Mouse (Mus musculus) CH12F3 (cell line): ENCODE results near the gene Hoxc5.

Experiments used
- in situ Hi-C: fragments of 300-500 bp; cut with MboI; formaldehyde crosslinking; loops from 2 replicates; pipeline ENCODE4 v1.14.3; 2020; ENCODE audit warnings: low sequenced_read_pairs

The Hoxc5 gene

GRCm38 (mm10) chr15:102967312-102967510, at the start of gene Hoxc5:
Hoxc5 (plus strand) TSS chr15:102967443.
- in situ Hi-C loops = no loop called here

GRCm38 (mm10) chr15:102917972-102918572, 49.2 kb upstream of the Hoxc5 start:
- in situ Hi-C loops = no loop called here

- in situ Hi-C loops = no loop called here
Observed at GRCm38 (mm10) chr15:102918611-102919265, 48.5 kb upstream of the Hoxc5 start.

DNA sequence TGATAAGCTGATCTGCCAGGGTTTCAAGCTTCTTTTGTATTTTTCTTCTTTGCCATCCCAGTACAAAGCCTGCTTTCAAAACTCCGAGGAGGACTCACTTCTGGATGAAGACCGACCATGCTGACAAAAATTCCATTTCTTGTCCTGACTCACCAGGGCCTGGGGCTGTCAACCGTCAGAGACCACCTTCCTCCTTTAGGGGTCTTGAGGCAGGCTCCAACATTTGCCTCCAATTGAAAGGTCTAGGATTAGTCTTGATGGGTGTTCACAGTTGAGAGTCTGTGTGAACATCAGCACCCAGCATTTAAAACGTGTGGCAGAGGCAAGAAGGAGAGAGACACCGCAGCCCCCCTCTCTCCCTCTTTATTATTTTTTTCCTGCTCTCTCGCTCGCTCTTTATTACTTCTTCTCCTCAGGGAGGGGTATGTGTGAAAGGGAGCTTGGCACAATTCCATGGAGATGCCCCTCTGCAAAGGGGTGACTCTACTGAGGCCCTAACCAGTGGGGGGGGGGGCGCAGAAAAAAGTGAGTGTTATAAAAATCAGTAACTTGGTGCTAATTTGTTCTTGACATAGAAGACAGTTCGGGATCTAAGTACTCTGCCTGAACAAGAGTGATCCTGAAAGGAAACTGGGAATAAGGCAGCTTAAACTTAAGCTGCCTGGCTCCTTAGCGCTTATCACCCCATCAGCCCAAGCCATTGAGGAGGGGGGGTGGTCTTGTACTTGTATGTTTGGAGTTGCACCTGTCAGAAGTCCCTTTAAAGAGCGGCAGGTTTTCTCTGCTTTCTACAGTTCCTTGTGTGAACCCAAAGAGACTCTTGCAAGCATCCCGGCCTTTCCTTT, 47.7 kb upstream of the Hoxc5 start:
- in situ Hi-C loops = no loop called here

GRCm38 (mm10) chr15:102920619-102921018, 46.6 kb upstream of the Hoxc5 start:
- in situ Hi-C loops = no loop called here

DNA sequence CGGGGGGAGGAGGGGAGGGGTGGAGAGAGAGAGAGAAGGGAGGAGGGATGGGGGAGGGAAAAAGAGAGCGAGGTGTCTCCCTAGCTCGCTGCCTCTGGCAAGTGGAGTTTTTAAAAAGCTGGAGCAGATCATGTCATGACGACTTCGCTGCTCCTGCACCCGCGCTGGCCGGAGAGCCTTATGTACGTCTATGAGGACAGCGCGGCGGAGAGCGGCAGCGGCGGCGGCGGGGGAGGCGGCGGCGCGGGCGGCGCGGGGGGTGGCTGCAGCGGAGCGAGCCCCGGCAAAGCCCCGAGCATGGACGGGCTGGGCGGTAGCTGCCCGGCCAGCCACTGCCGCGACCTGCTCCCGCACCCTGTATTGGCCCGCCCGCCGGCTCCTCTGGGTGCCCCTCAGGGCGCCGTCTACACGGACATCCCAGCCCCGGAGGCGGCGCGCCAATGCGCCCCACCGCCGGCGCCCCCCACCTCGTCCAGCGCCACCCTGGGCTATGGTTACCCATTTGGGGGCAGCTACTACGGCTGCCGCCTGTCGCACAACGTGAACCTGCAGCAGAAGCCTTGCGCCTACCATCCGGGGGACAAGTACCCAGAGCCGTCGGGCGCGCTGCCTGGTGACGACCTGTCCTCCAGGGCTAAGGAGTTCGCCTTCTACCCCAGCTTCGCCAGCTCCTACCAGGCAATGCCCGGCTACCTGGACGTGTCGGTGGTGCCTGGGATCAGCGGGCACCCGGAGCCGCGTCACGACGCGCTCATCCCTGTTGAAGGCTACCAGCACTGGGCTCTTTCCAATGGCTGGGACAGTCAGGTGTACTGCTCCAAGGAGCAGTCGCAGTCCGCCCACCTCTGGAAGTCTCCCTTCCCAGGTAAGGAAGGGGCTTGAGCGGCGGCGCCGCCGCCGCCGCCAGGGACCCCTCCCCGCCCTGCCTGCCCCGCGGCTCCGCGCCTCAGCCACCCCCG, 45.9 kb upstream of the Hoxc5 start, which contains the start of gene Hoxc13:
Hoxc13 (plus strand) TSS at position 51 of the 959 bp plus-strand sequence.
- in situ Hi-C loops = no loop called here

DNA sequence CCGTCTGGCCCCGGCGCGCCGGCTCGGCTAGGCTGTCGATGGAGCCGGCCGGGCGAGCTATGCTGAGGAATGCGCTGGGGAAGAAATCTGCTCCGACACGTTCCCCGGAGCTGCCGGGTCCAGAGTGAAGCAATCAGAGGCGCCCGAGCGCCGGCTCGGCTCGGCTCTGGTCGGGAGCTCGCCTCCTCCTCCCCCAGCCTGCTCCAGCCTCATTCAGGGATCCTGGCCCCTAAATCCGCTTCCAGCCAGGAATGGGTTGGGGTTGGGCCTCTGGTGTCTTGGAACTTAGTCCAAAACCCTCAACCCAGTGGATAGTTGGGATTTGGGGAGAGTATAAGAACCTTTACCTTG, 45.3 kb upstream of the Hoxc5 start:
- in situ Hi-C loops = no loop called here

- in situ Hi-C loops = no loop called here
Observed at GRCm38 (mm10) chr15:102922636-102923500, 44.4 kb upstream of the Hoxc5 start.

GRCm38 (mm10) chr15:102927032-102927645, 40.1 kb upstream of the Hoxc5 start:
- in situ Hi-C loops = no loop called here

- in situ Hi-C loops = no loop called here
Observed at GRCm38 (mm10) chr15:102931706-102932358, 35.4 kb upstream of the Hoxc5 start.

DNA sequence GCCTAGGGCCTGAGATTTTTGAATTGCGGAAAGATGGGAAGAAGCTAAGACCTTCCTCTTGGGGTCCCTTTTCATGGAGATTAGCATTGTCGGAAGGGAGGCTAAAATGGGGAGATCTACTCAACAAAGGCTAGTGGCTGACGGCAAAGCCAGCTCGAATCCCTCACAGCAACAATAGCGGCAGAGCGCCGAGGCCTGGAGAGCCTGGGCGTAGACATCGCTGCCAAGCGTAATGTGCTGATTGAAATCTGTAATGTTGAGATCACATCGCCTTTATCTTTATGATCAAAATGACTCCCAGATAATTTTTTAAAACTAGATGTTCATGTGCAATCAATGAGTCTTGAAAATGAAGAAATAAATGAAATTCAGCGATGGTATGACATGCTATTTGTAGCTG, 32.8 kb upstream of the Hoxc5 start:
- in situ Hi-C loops = no loop called here

GRCm38 (mm10) chr15:102934897-102935296, 32.3 kb upstream of the Hoxc5 start:
- in situ Hi-C loops = no loop called here

DNA sequence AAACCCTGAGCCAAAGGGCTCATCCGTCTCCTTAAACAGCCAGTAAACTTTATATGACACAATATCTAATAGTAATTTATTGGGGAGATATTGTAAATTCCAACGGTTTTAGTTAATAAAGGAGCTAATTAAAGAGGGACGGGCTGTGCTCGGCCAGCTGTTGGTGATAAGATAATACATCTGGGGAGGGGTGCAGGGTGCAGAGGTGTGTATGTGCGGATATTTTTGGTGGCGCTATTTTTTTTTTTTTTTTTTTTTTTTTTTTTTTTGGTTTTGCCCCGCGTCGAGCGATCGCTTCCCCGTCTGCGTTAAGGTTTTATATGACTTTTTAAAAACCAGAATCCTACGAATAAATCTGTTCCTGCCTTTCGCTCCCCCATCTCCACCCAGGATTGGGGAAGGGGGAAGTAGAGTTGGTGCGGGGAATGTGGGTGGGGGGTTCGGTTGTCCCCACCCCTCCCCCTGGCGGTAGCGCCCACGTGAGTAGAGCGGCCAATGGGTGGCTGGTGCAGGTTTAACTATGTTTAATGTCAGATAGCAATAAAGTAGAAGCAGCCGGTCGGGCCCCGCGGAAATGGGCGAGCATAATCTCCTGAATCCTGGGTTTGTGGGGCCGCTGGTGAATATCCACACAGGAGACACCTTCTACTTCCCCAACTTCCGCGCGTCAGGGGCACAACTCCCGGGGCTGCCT, 30.8 kb upstream of the Hoxc5 start, which contains the start of gene Hoxc12:
Hoxc12 (plus strand) TSS at position 479 of the 694 bp plus-strand sequence.
- in situ Hi-C loops = no loop called here

GRCm38 (mm10) chr15:102937036-102937666, 30.1 kb upstream of the Hoxc5 start:
- in situ Hi-C loops = no loop called here

DNA sequence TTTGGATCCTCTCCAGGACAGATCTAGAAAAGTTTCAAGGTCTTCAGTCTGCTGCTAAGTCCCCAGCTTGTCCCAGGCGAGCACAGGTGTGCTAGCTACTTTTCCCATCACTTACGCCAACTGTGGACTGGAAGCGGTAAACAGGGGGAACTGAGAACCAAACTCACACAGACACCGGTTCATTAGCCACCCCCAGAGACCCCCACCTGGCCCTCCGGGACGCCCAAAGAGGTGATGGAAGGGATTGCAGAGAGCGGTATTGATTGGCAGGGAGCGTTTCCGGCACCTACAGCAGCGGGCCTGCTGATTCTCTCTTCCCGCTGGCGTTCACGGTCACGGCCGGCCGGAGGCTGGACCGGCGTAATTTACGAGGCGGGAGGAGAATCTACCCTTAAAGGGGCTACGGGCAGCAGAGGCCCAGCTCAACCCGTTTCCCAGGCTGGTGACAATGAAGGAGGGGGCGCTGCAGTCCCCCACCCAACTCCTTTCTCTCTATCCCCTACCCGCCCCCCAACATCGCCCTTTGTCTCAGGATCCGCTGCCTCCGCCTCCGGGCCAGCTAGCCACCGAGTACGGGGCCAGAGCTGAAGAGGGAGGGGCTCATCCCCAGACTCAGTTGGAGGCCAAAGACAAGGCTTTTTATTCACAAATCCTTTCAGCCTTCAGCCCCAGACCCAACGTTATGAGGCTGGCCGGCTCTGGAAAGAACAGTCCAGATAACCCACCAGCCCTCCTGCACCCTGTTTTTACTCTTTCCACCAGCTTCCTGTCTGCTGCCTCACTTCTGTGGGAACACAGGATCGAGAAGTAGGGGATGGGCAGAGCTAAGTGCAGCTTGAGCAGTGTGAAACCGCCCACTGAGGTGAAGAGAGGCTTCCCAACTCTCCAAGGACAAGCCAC, 27.7 kb upstream of the Hoxc5 start:
- in situ Hi-C loops = no loop called here

DNA sequence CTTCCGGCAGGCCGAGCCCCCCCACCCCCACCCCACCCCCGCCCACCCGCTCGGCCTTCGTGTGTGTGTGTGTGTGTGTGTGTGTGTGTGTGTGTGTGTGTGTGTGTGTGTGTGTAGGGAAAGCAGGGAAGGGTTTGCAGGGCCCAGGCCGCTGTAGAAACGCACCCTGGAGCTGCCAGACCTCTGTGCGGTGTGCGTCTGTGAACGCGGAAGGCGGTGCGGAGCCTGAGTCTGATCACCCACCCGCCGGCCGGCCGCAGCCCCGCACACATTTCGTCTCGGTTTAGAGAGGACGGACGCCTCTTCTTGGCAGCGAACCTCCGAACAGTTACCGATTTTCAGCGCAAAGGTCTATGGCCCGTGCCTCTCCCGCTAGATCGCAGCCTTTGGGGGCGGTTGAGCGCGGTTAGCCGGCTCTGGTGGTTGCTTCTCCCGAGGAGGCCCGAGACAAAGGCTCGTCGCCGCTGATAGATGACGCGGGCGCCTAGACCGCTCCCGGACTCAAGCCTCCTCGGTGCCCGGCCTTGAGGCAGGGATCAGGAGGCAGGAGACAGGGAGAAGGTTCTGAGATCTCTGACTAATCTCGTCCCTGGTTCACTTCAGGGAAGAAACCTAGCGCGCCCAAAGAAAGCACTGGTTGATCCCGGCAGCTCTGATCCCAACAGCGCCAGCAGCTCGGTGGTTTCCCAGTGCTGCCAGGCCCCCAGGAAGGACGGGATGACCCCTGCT, 24.3 kb upstream of the Hoxc5 start:
- in situ Hi-C loops = no loop called here

GRCm38 (mm10) chr15:102943468-102943813, 23.8 kb upstream of the Hoxc5 start:
- in situ Hi-C loops = no loop called here
